Mouse (Mus musculus) C2C12 (cell line): Measurements from ENCODE around the gene Zdhhc18. TPM values are rescaled to one million over a fixed set of nuclear protein-coding genes. Genes with fewer than 3 reads are reported as not detected.

Experiments used
- H3K27me3 ChIP-seq: one replicate; pipeline ENCODE4 v1.6.1; 2011; ENCODE audit not compliant: control insufficient read depth, insufficient read depth, insufficient read length
- H3K36me3 ChIP-seq: one replicate; pipeline ENCODE4 v1.6.1; 2011; ENCODE audit not compliant: control insufficient read depth, insufficient read depth
- H3K4me3 ChIP-seq: one replicate; pipeline ENCODE4 v1.5.1; 2011; ENCODE audit warnings: mild to moderate bottlenecking, control low read depth; ENCODE audit not compliant: poor library complexity, insufficient read depth, severe bottlenecking
- H3K79me2 ChIP-seq: one replicate; pipeline ENCODE4 v1.6.1; 2011; ENCODE audit not compliant: control insufficient read depth, insufficient read depth
- H3K79me3 ChIP-seq: one replicate; pipeline ENCODE4 v1.6.1; 2011; ENCODE audit warnings: low read depth, control low read depth
- H3ac ChIP-seq: one replicate; pipeline ENCODE3; 2011; ENCODE audit warnings: low read depth; ENCODE audit not compliant: control insufficient read depth, insufficient read length
- CEBPB ChIP-seq: IDR thresholded peaks from one replicate; pipeline ENCODE4 v1.6.1; 2011; ENCODE audit warnings: low read depth, mild to moderate bottlenecking, control low read depth, moderate library complexity
- CTCF ChIP-seq: IDR thresholded peaks from one replicate; pipeline ENCODE4 v1.5.1; 2011; ENCODE audit not compliant: control insufficient read depth, insufficient read depth, insufficient read length
- FOSL1 ChIP-seq: IDR thresholded peaks from one replicate; pipeline ENCODE4 v1.8.0; 2011; ENCODE audit warnings: mild to moderate bottlenecking, low read length; ENCODE audit not compliant: poor library complexity, insufficient read depth, severe bottlenecking
- MAX ChIP-seq: IDR thresholded peaks from one replicate; pipeline ENCODE4 v1.6.1; 2011; ENCODE audit warnings: mild to moderate bottlenecking, control low read depth
- MYOD1 ChIP-seq: IDR thresholded peaks from one replicate; pipeline ENCODE4 v1.6.1; 2011; ENCODE audit warnings: low read depth; ENCODE audit not compliant: control insufficient read depth, insufficient read length
- MYOG ChIP-seq: IDR thresholded peaks from one replicate; pipeline ENCODE4 v1.6.1; 2011; ENCODE audit not compliant: control insufficient read depth, insufficient read length; ENCODE audit errors: extremely low read depth
- USF1 ChIP-seq: IDR thresholded peaks from one replicate; pipeline ENCODE4 v1.6.1; 2011; ENCODE audit warnings: low read depth, mild to moderate bottlenecking, control low read depth, moderate library complexity
- polyA plus RNA-seq: library from polyadenylated mRNA; unstranded; fragments of >200 nt; fragmentation: generic; extraction: Trizol; gene quantifications from one replicate; pipeline ENCODE4 v1.2.1, GENCODE M21; 2012; ENCODE audit warnings: missing spikeins

Gene Zdhhc18
- polyA plus RNA-seq, 1 experiment: 14.3 TPM

DNA sequence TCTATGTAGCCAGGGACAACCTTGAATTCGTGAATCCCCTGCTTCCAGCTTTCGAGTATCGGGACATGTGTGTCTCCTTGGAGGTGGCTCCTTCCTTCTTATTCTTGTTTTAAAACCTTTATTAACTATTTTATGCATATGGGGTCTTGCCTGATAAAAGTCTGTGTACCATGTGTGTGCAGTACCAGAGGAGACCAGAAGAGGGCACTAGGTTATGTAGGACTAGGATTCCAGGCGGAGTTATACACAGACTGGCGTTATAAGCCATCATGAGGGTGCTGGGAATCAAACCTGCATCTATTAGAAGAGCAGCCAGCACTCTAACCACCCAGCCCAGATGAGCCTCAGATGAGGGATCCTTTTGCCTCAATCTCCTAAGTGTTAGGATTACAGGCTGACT, 38.1 kb downstream of the Zdhhc18 start:
- Histone ChIP-seq H3K36me3 (peaks cover 9% of the 10 kb centered on the region), H3K79me3 (no peaks in the 10 kb centered on the region), H3K27me3 (no peaks in the 10 kb centered on the region), H3K79me2 (no peaks in the 10 kb centered on the region), H3K4me3 (no peak overlapping the region), H3ac (no peak overlapping the region)
- TF ChIP-seq CEBPB: no peak
- no peak for TF ChIP-seq CTCF
- TF ChIP-seq MYOG: no peak
- TF ChIP-seq FOSL1: no peak
- no peak for TF ChIP-seq MYOD1
- TF ChIP-seq MAX: no peak
- TF ChIP-seq USF1: no peak

DNA sequence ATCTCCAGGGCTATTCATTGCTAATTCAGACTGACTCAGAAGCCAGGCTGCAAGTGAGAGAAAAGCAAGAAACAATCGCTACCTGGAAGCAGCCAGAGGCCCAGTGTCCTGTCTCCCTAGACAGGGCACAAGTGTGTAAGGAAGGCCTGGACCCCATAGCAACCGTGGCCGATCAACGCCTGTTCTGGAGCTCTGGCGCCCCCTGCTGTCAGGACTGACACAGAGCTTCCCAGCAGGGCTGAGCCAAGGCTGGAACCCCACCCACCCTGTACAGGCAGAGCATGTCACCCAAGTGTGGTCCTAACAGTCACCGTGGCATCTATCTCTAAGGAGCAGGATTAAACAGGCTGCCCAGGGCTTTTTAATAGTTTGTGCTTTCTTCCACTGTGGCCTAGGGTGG, 40.2 kb downstream of the Zdhhc18 start:
- H3K79me3 ChIP-seq: no peaks in the 10 kb centered on the region
- no peaks in the 10 kb centered on the region for H3K79me2 ChIP-seq
- H3K27me3 ChIP-seq: no peaks in the 10 kb centered on the region
- H3K36me3 ChIP-seq: peaks cover 9% of the 10 kb centered on the region
- H3K4me3 ChIP-seq: no peak overlapping the region
- H3ac ChIP-seq: no peak overlapping the region
- TF ChIP-seq CTCF: peak; percentile 91
- no peak for TF ChIP-seq FOSL1
- TF ChIP-seq USF1: no peak

DNA sequence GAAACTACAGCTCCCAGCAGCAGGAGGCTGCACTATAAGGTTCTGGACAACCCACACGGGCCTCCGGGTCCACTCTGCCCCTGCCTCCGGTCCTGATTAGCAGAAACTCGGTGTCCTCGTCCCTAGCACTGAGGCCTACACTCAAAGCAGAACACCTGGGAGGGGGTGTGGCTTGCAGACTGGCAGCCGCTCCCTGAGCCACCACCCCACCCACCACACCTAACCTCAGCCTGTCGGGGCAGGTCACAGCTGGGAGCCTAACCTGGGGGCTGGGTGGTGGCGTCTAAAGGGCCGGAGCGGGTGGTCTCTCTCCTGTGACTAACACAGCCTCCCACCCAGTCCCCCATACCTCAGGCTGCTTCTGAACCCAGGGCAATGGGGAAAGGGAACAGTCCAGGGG, 42.7 kb downstream of the Zdhhc18 start:
- Histone ChIP-seq H3K4me3 (no peak overlapping the region), H3K36me3 (peaks cover 9% of the 10 kb centered on the region), H3K27me3 (no peaks in the 10 kb centered on the region), H3ac (no peak overlapping the region), H3K79me2 (no peaks in the 10 kb centered on the region), H3K79me3 (no peaks in the 10 kb centered on the region)
- TF ChIP-seq MYOD1 (no peak), MAX (no peak), CTCF (no peak)

DNA sequence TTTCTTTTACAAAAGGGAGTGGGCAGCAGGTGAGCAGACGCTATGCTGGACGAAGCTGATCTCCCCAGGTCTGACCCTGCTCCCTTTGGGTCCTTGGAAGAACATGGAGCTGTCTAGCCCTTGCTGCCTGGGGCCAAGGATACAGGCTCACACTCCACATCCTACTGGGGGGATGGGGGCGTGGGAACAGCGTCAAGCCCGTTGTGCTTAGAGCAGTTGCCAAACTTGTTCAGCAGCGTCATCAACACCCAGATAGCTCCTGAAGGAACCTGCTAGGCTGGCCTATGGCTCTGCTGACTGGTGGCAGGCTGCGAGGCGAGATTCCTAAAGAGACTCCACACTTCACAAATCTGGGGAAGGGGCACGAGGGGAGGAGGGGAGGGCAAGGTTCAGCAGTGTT, 44.6 kb downstream of the Zdhhc18 start:
- peaks cover 5% of the 10 kb centered on the region for H3K36me3 ChIP-seq
- no peaks in the 10 kb centered on the region for H3K79me3 ChIP-seq
- H3K27me3 ChIP-seq: no peaks in the 10 kb centered on the region
- H3ac ChIP-seq: no peak overlapping the region
- no peak for TF ChIP-seq CEBPB
- TF ChIP-seq CTCF: no peak
- no peak for TF ChIP-seq MYOD1
- no peak for TF ChIP-seq USF1
- TF ChIP-seq MYOG: no peak
- TF ChIP-seq MAX: no peak
- TF ChIP-seq FOSL1: no peak
- H3K79me2 ChIP-seq: no peaks in the 10 kb centered on the region
- no peak overlapping the region for H3K4me3 ChIP-seq

DNA sequence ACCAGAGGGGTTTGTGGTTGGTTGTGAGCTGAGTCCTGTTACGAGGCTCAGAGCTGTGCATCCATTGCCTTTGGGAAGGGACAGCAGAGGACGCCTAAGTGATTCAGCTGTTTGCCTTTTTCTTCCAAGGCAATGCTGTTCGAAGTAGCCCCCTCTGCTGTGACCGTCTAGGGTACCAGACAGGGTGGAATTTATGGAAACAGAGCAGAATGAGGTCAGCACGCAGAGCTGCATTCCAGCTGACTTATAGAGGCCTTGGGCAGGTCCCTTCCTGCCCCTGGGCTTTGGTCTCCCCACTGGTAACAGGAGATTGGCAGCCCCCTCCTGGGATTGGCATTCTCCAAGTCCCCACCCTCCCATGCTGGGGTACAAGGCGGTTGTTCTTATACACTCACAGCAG, 45.1 kb downstream of the Zdhhc18 start:
- H3K79me3 ChIP-seq: no peaks in the 10 kb centered on the region
- no peak overlapping the region for H3K4me3 ChIP-seq
- TF ChIP-seq MYOD1: peak; percentile 60
- no peak for TF ChIP-seq CTCF
- no peak for TF ChIP-seq CEBPB
- TF ChIP-seq MAX: no peak
- H3K27me3 ChIP-seq: no peaks in the 10 kb centered on the region
- H3K36me3 ChIP-seq: peaks cover 5% of the 10 kb centered on the region
- no peak overlapping the region for H3ac ChIP-seq
- H3K79me2 ChIP-seq: no peaks in the 10 kb centered on the region

DNA sequence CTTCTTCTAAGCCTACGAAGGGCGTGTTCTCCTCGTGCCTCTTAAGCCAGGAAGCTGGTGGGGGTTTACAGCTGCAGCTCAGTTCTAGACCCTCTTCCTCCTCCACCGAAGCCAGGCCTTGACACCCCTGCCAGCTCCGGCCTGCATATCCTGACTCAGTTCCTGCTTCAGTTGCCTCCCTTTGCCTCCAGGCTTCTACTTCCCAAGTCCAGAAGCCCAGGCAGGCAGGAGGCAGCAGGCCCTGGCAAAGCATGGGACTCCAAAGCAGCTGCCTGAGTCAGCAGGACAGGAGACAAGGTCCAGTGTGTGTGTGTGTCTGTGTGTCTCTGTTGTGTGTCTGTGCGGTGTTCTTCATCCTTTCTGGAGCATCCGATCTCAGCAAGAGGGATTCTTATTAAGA, 45.8 kb downstream of the Zdhhc18 start:
- TF ChIP-seq MAX (peak; percentile 43), USF1 (no peak), MYOD1 (no peak), CTCF (no peak), MYOG (no peak)
- H3K79me2 ChIP-seq: no peaks in the 10 kb centered on the region
- H3K36me3 ChIP-seq: peaks cover 5% of the 10 kb centered on the region

More for the DNA sequence above, 45.8 kb downstream of the Zdhhc18 start:
- Histone ChIP-seq H3K27me3 (no peaks in the 10 kb centered on the region), H3K4me3 (no peak overlapping the region), H3K79me3 (no peaks in the 10 kb centered on the region), H3ac (no peak overlapping the region)
